Mouse (Mus musculus): ENCODE data around the gene Dusp12.
A peak's percentile ranks its signal among the peaks of the same experiment; 100 is the strongest.

Gene Dusp12

GRCm38 (mm10) chr1:170861671-170862434 is 23.5 kb downstream of the Dusp12 start:
- no peak for DNase-seq

- DNase-seq = no peak
Measured at GRCm38 (mm10) chr1:170858872-170859271, 26.5 kb downstream of the Dusp12 start.

- DNase-seq = no peak
Measured at GRCm38 (mm10) chr1:170857369-170857768, 28.0 kb downstream of the Dusp12 start.

GRCm38 (mm10) chr1:170855056-170855760 is 30.1 kb downstream of the Dusp12 start:
- no peak for DNase-seq

GRCm38 (mm10) chr1:170853604-170854003 is 31.7 kb downstream of the Dusp12 start:
- no peak for DNase-seq

GRCm38 (mm10) chr1:170850637-170851624 is 34.4 kb downstream of the Dusp12 start:
- no peak for DNase-seq

GRCm38 (mm10) chr1:170850007-170850406 is 35.3 kb downstream of the Dusp12 start:
- DNase-seq = no peak

GRCm38 (mm10) chr1:170845448-170846307 is 39.7 kb downstream of the Dusp12 start:
- no peak for DNase-seq

- DNase-seq = peak in 1 of 2 experiments; percentile 5
Measured at GRCm38 (mm10) chr1:170844380-170844779, 41.0 kb downstream of the Dusp12 start.

- DNase-seq = no peak
Measured at GRCm38 (mm10) chr1:170839685-170840084, 45.7 kb downstream of the Dusp12 start.

- DNase-seq = peak; percentile 28 to 76
Measured at GRCm38 (mm10) chr1:170834756-170835155, 50.6 kb downstream of the Dusp12 start.

GRCm38 (mm10) chr1:170829781-170830180 is 55.6 kb downstream of the Dusp12 start:
- no peak for DNase-seq

GRCm38 (mm10) chr1:170829344-170829743 is 56.0 kb downstream of the Dusp12 start:
- DNase-seq = no peak

Measured in kidney, postnatal 25 days (tissue).